Mouse (Mus musculus) megakaryocyte, embryonic 14.5 days (primary cell): ENCODE results near the gene Gm2663.
"Not testable (repeated sequence)": the region's sequence is repeated elsewhere in the genome, so short reads cannot be mapped to it uniquely, and the experiment has no call there.

Experiments used
- FLI1 ChIP-seq: IDR thresholded peaks from 2 replicates; pipeline ENCODE4 v1.6.1; 2012; ENCODE audit warnings: low read length, inconsistent platforms, mixed read lengths
- GATA1 ChIP-seq: IDR thresholded peaks from 3 replicates; pipeline ENCODE4 v1.6.1; 2012; ENCODE audit warnings: mixed read lengths, low read length, inconsistent platforms, borderline replicate concordance

DNA sequence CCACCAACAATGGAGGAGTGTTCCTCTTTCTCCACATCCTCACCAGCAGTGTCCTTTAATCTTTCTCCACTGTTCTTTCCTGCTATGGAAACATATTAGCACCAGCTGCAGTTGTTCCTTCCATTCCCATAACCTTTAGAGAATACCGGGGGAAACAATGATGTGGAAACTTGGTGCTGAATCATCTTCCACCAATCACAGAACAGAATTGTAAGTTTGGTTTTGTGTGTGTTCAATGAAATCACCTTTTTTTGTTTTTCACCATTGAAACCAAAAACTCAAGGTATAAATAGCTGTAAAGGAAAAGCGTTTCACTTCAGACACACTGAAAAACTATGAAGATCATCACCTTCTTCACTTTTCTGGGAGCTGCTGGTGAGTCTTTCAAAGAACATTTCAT, 34.8 kb downstream of the Gm2663 start, which contains the start of gene 1810009J06Rik:
- not testable (repeated sequence) for TF ChIP-seq GATA1, FLI1
